Mouse (Mus musculus) CH12.LX (cell line): ENCODE measurements at regions not wholly inside any gene's neighbourhood (a gene's known extent, or its start where the extent isn't known, plus 50 kb on each side); places are given as distances from the start of the nearest gene placed in this dataset.

ENCODE experiments used
- DNase-seq: peaks from one replicate; pipeline ENCODE4 v3.0.0-alpha.2; 2013; ENCODE audit errors: extremely low read depth
- H3K27ac ChIP-seq: 2 replicates; pipeline ENCODE4 v1.5.1; 2012; ENCODE audit warnings: low read depth, mild to moderate bottlenecking, control low read depth, moderate library complexity; ENCODE audit not compliant: insufficient read depth
- H3K27me3 ChIP-seq: replicated peaks from 2 replicates; pipeline ENCODE3; 2012; ENCODE audit warnings: inconsistent platforms
- H3K36me3 ChIP-seq, 2 experiments: replicated peaks in 1 of 2; 2 replicates each; pipeline versions ENCODE3 to v1.6.1; 2012; ENCODE audit warnings: inconsistent platforms in 1 of 2, low read length in 1 of 2, mild to moderate bottlenecking in 1 of 2, mixed read lengths in 1 of 2, moderate library complexity in 1 of 2; ENCODE audit not compliant: control insufficient read depth in 1 of 2, insufficient read depth in 1 of 2
- H3K4me1 ChIP-seq, 2 experiments: 2 replicates each; pipeline ENCODE4 v1.6.1; 2012; ENCODE audit warnings: inconsistent platforms in 1 of 2, moderate library complexity in 1 of 2; ENCODE audit not compliant: insufficient read depth in 2 of 2, control insufficient read depth in 1 of 2
- H3K4me2 ChIP-seq: 2 replicates; pipeline ENCODE4 v1.6.1; 2012; ENCODE audit warnings: low read depth, mild to moderate bottlenecking, control low read depth; ENCODE audit not compliant: poor library complexity, insufficient read depth, severe bottlenecking
- H3K4me3 ChIP-seq, 3 experiments: fragments of 150-350 bp in 1 of 3; sonication (generic) in 1 of 3; replicated peaks in 1 of 3; 2 replicates each; pipeline versions ENCODE3 to v1.5.1; 2011 to 2012; ENCODE audit warnings: low read depth in 2 of 3, low read length in 2 of 3, mild to moderate bottlenecking in 2 of 3, moderate library complexity in 2 of 3, control low read depth in 1 of 3, improper control_type of control experiment in 1 of 3, inconsistent platforms in 1 of 3, mixed read lengths in 1 of 3; ENCODE audit not compliant: poor library complexity in 1 of 3
- H3K79me2 ChIP-seq: replicated peaks from 2 replicates; pipeline ENCODE4 v1.6.1; 2012; ENCODE audit warnings: mild to moderate bottlenecking, moderate library complexity; ENCODE audit not compliant: control insufficient read depth, poor library complexity, insufficient read depth, severe bottlenecking; ENCODE audit errors: extremely low read depth
- H3K9ac ChIP-seq: 2 replicates; pipeline ENCODE4 v1.6.1; 2012; ENCODE audit warnings: low read depth, mild to moderate bottlenecking, control low read depth, moderate library complexity; ENCODE audit not compliant: insufficient read depth
- H3K9me3 ChIP-seq: replicated peaks from 2 replicates; pipeline ENCODE3; 2012; ENCODE audit warnings: low read length, inconsistent platforms, mixed read lengths
- CHD2 ChIP-seq: IDR thresholded peaks from 2 replicates; pipeline ENCODE4 v1.6.1; 2011; ENCODE audit warnings: low read length, improper control_type of control experiment
- CTCF ChIP-seq, 2 experiments: IDR thresholded peaks in 1 of 2; conservative IDR thresholded peaks in 1 of 2; 2 replicates each; pipeline ENCODE4 v1.5.1; 2011 to 2012; ENCODE audit warnings: low read depth in 2 of 2, low read length in 2 of 2, improper control_type of control experiment in 1 of 2, inconsistent platforms in 1 of 2, mild to moderate bottlenecking in 1 of 2, moderate library complexity in 1 of 2
- ELF1 ChIP-seq: IDR thresholded peaks from 2 replicates; pipeline ENCODE4 v1.6.1; 2014; ENCODE audit warnings: low read depth, mild to moderate bottlenecking, inconsistent platforms, low read length, improper control_type of control experiment
- GABPA ChIP-seq: IDR thresholded peaks from 2 replicates; pipeline ENCODE4 v1.6.1; 2012; ENCODE audit warnings: low read depth, low read length, improper control_type of control experiment, inconsistent platforms; ENCODE audit not compliant: insufficient replicate concordance
- IRF4 ChIP-seq: IDR thresholded peaks from 2 replicates; pipeline ENCODE4 v1.6.1; 2014; ENCODE audit warnings: low read depth, mild to moderate bottlenecking, inconsistent platforms, low read length, improper control_type of control experiment
- KAT2A ChIP-seq: IDR thresholded peaks from 2 replicates; pipeline ENCODE4 v1.6.1; 2012; ENCODE audit warnings: low read length, improper control_type of control experiment, inconsistent platforms; ENCODE audit not compliant: insufficient replicate concordance
- MAFK ChIP-seq: IDR thresholded peaks from 2 replicates; pipeline ENCODE4 v1.6.1; 2011; ENCODE audit warnings: low read length, improper control_type of control experiment; ENCODE audit not compliant: insufficient replicate concordance
- MAZ ChIP-seq: IDR thresholded peaks from 2 replicates; pipeline ENCODE4 v1.6.1; 2012; ENCODE audit warnings: low read depth, mild to moderate bottlenecking, inconsistent platforms, low read length, improper control_type of control experiment, moderate library complexity
- MEF2A ChIP-seq: IDR thresholded peaks from 2 replicates; pipeline ENCODE4 v1.6.1; 2014; ENCODE audit warnings: low read depth, mild to moderate bottlenecking, inconsistent platforms, low read length, improper control_type of control experiment, borderline replicate concordance
- MXI1 ChIP-seq: IDR thresholded peaks from 2 replicates; pipeline ENCODE4 v1.6.1; 2011; ENCODE audit warnings: mild to moderate bottlenecking, low read depth, low read length, improper control_type of control experiment
- MYC ChIP-seq: IDR thresholded peaks from 2 replicates; pipeline ENCODE4 v1.6.1; 2011; ENCODE audit warnings: low read depth, mild to moderate bottlenecking, improper control_type of control experiment, low read length
- NRF1 ChIP-seq: IDR thresholded peaks from 2 replicates; pipeline ENCODE4 v1.6.1; 2014; ENCODE audit warnings: low read depth, mild to moderate bottlenecking, inconsistent platforms, low read length, improper control_type of control experiment, moderate library complexity
- RAD21 ChIP-seq: IDR thresholded peaks from 2 replicates; pipeline ENCODE4 v1.6.1; 2011; ENCODE audit warnings: low read depth, mild to moderate bottlenecking, low read length, improper control_type of control experiment, moderate library complexity
- USF1 ChIP-seq: IDR thresholded peaks from 2 replicates; pipeline ENCODE4 v1.6.1; 2014; ENCODE audit warnings: low read depth, mild to moderate bottlenecking, inconsistent platforms, low read length, improper control_type of control experiment
- ZC3H11A ChIP-seq: IDR thresholded peaks from 2 replicates; pipeline ENCODE4 v1.6.1; 2012; ENCODE audit warnings: low read depth, mild to moderate bottlenecking, inconsistent platforms, low read length, improper control_type of control experiment
- ZMIZ1 ChIP-seq: IDR thresholded peaks from 2 replicates; pipeline ENCODE4 v1.6.1; 2012; ENCODE audit warnings: low read depth, mild to moderate bottlenecking, inconsistent platforms, low read length, improper control_type of control experiment
- dilution Hi-C: fragments of 300-500 bp; cut with MboI; formaldehyde crosslinking; loops from 2 replicates; pipeline ENCODE4 v1.14.3; 2020; ENCODE audit warnings: low sequenced_read_pairs; ENCODE audit not compliant: extremely low pct_unique_long_range_greater_than_20kb, extremely low pct_ligation_motif_present
- in situ Hi-C: fragments of 300-500 bp; cut with MboI; formaldehyde crosslinking; loops from 3 replicates; pipeline ENCODE4 v1.14.3; 2019; ENCODE audit warnings: low sequenced_read_pairs, low pct_ligation_motif_present, low pct_unique_long_range_greater_than_20kb, mixed read lengths

GRCm38 (mm10) chr6:49641256-49641655, 181.3 kb upstream of the Npy start:
- Histone ChIP-seq H3K36me3 (no peaks in the 10 kb centered on the region), H3K4me3 (no peak overlapping the region), H3K27me3 (no peaks in the 10 kb centered on the region), H3K79me2 (no peaks in the 10 kb centered on the region), H3K27ac (no peak overlapping the region), H3K9ac (no peak overlapping the region), H3K4me1 (no peaks in the 10 kb centered on the region), H3K4me2 (no peak overlapping the region), H3K9me3 (no peaks in the 10 kb centered on the region)
- dilution Hi-C loops = no loop called here
- in situ Hi-C loops = no loop called here
- DNase-seq = no peak
- TF ChIP-seq ZC3H11A (no peak), MAZ (no peak), CHD2 (no peak), NRF1 (no peak), CTCF (conservative IDR thresholded peaks at IDR 0.05 in 1 of 2, IDR thresholded peaks at IDR 0.05 in 1 of 2; ENCODE audit: low read depth in 2 of 2, low read length in 2 of 2) (no peak), GABPA (no peak), USF1 (no peak), IRF4 (no peak), ZMIZ1 (no peak), MXI1 (no peak), ELF1 (no peak), MYC (no peak)

- no peak overlapping the region for H3K9ac ChIP-seq
- H3K4me3 ChIP-seq = no peak overlapping the region
- H3K27ac ChIP-seq = no peak overlapping the region
- H3K27me3 ChIP-seq = no peaks in the 10 kb centered on the region
- H3K4me1 ChIP-seq = peaks cover 15 to 32% of the 10 kb centered on the region in 2 experiments
- H3K4me2 ChIP-seq = no peak overlapping the region
- dilution Hi-C loops (no loop called here), in situ Hi-C loops (no loop called here)
- H3K36me3 ChIP-seq = no peaks in the 10 kb centered on the region
- no peak for TF ChIP-seq MEF2A
- no peak for DNase-seq
- no peaks in the 10 kb centered on the region for H3K9me3 ChIP-seq
- H3K79me2 ChIP-seq = no peaks in the 10 kb centered on the region
Measured at GRCm38 (mm10) chr6:49654541-49655130, 167.9 kb upstream of the Npy start.

GRCm38 (mm10) chr6:49655241-49655640, 167.3 kb upstream of the Npy start:
- Histone ChIP-seq H3K36me3 (no peaks in the 10 kb centered on the region), H3K4me1 (peaks cover 15 to 32% of the 10 kb centered on the region in 2 experiments), H3K9ac (no peak overlapping the region), H3K4me3 (no peak overlapping the region), H3K27ac (no peak overlapping the region), H3K4me2 (no peak overlapping the region), H3K9me3 (no peaks in the 10 kb centered on the region), H3K79me2 (no peaks in the 10 kb centered on the region), H3K27me3 (no peaks in the 10 kb centered on the region)
- in situ Hi-C loops (no loop called here), dilution Hi-C loops (no loop called here)
- TF ChIP-seq NRF1 (no peak), USF1 (no peak), MAFK (no peak), RAD21 (no peak), KAT2A (no peak)
- no peak for DNase-seq
